Mouse (Mus musculus): Measurements from ENCODE around the gene Skint6. TPM values are rescaled to one million over a fixed set of nuclear protein-coding genes. Genes with fewer than 3 reads are reported as not detected.

Gene Skint6
- polyA plus RNA-seq (2012; rRNA removed), result not detected in 2 replicates

GRCm38 (mm10) chr4:113286873-113287272 is at the start of gene Skint6:
Gene Skint6, minus strand, starts transcription at chr4:113286973.

DNA sequence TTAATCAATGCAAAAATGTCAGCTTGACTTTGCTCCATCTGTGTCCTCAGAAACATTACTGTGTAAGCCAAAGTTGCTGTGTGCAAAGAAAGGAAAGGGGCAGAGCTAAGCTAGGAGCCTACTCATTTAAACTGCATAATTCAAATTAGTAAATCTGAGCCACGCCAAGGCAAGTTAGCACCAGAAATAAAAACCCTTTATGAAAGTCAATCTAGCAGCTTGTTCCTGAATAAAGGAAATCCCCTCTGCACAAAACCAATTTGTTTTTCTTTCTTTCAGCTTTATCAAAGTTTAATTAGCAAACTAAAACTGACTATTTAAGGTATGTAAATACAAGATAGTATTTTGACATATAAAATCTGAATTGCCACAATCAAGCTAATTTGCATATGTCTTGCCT is 512.0 kb downstream of the Skint6 start, which contains the start of gene Skint10:
TSS of gene Skint10 (minus strand) at position 101 of the 400 bp plus-strand sequence.

